Mouse (Mus musculus) liver, adult 2 months (tissue): ENCODE measurements around the gene Slc30a2. TPM values are rescaled to one million over a fixed set of nuclear protein-coding genes. Genes with fewer than 3 reads are reported as not detected.

Experiments used
- DNase-seq: peaks from one replicate; pipeline ENCODE4 v3.0.0-alpha.2; 2011; ENCODE audit warnings: low read depth, low spot score; ENCODE audit errors: extremely low read depth
- H3K27ac ChIP-seq: fragments of 200-500 bp; replicated peaks from 2 replicates; pipeline ENCODE4 v1.5.1; 2012; ENCODE audit warnings: low read depth, mild to moderate bottlenecking, control low read depth, inconsistent platforms, low read length; ENCODE audit not compliant: insufficient read depth
- H3K27me3 ChIP-seq: fragments of 200-500 bp; 2 replicates; pipeline ENCODE4 v1.6.1; 2012; ENCODE audit warnings: mild to moderate bottlenecking, moderate library complexity, low read length, inconsistent platforms; ENCODE audit not compliant: control insufficient read depth, insufficient read depth
- H3K36me3 ChIP-seq: fragments of 200-500 bp; 2 replicates; pipeline ENCODE4 v1.6.1; 2012; ENCODE audit warnings: low read length, inconsistent platforms; ENCODE audit not compliant: control insufficient read depth, insufficient read depth
- H3K4me1 ChIP-seq: fragments of 200-500 bp; 2 replicates; pipeline ENCODE4 v1.6.1; 2011; ENCODE audit warnings: low read length; ENCODE audit not compliant: control insufficient read depth, insufficient read depth
- H3K4me3 ChIP-seq: fragments of 200-500 bp; 2 replicates; pipeline ENCODE4 v1.5.1; 2011; ENCODE audit warnings: low read depth, mild to moderate bottlenecking, control low read depth, low read length, moderate library complexity; ENCODE audit not compliant: insufficient read depth
- H3K79me2 ChIP-seq: fragments of 200-500 bp; 2 replicates; pipeline ENCODE4 v1.6.1; 2012; ENCODE audit warnings: inconsistent platforms, mild to moderate bottlenecking, low read length, moderate library complexity; ENCODE audit not compliant: control insufficient read depth, insufficient read depth
- H3K9ac ChIP-seq: fragments of 200-500 bp; 2 replicates; pipeline ENCODE4 v1.6.1; 2012; ENCODE audit warnings: low read depth, mild to moderate bottlenecking, control low read depth, inconsistent platforms, low read length
- CTCF ChIP-seq: fragments of 200-500 bp; IDR thresholded peaks from 2 replicates; pipeline ENCODE4 v1.5.1; 2011; ENCODE audit warnings: low read depth, low read length, control low read depth
- POLR2A ChIP-seq: fragments of 200-500 bp; IDR thresholded peaks from 2 replicates; pipeline ENCODE4 v1.6.1; 2011; ENCODE audit warnings: low read length, control low read depth; ENCODE audit not compliant: insufficient read depth; ENCODE audit errors: extremely low read depth
- WGBS: fragments of 180-500 bp; shearing (Covaris S2); methylation state at CpG from one replicate; pipeline ENCODE4 v1.1.7; 2018; 5-methylcytosine and 5-hydroxymethylcytosine counted together
- polyA plus RNA-seq: library from polyadenylated mRNA; depleted of rRNA; stranded (reverse); fragments of >200 nt; gene quantifications from 2 replicates; pipeline ENCODE4 v1.2.3, GENCODE M21; 2012
- total RNA-seq: library from RNA; depleted of rRNA; stranded (reverse); fragments of >200 nt; gene quantifications from 2 replicates; pipeline ENCODE4 v1.2.3, GENCODE M21; 2014

The Slc30a2 gene
- total and polyA plus RNA-seq, 2 experiments: under 0.01 TPM; not detected in 1

DNA sequence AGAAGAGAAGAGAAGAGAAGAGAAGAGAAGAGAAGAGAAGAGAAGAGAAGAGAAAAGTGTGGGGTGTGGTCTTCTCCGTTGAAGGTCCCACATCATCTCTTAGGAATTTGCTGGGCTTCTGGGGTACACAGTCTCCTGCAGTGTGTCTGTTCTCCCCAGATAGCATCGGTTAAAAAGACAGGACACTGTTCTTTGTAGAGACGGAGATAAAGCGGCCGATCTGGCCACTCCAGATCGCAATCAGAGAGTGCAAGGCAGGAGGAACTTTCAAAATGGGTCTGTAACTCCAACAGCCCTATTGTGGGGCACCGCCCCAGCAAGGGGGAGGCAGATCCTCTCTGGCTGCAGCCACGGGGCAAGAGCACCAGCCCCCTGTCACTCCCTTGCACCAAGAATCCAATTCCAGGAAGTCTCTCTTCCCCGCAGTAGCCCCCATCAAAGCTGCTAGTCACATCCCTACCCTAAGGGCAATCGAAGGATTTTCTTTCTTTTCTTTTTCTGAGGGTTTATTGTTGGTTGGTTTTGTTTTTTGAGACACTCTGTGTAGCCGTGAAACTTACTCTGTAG lies 685 bp upstream of the Slc30a2 start:
- no peaks in the 10 kb centered on the region for H3K36me3 ChIP-seq
- peaks cover 14% of the 10 kb centered on the region for H3K27me3 ChIP-seq
- H3K27ac ChIP-seq: no peak overlapping the region
- no peak for DNase-seq
- 33% methylated on average over 11 of the region's 11 CpGs for WGBS
- no peak overlapping the region for H3K4me3 ChIP-seq
- H3K79me2 ChIP-seq: no peaks in the 10 kb centered on the region
- H3K9ac ChIP-seq: no peak overlapping the region
- TF ChIP-seq POLR2A (no peak), CTCF (no peak)
- no peaks in the 10 kb centered on the region for H3K4me1 ChIP-seq

DNA sequence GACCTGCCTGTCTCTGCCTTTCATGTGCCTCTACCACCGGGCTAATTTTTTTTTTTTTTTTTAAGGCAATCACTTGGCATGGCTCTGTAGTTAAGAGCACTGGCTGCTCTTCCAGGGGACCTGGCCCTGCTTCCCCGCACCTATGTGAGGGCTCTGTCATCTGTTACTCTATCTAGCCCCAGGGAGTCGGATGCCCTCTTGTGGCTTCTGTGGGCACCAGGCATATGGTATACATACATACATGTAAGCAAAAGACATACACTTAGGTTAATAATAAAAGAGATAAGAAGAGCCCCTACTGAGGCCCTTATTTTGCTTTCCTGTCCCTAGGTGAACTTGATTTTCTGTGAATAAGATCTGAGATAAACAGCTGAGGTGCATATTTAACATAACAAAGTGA lies 1.6 kb downstream of the Slc30a2 start:
- Histone ChIP-seq H3K9ac (no peak overlapping the region), H3K27me3 (peaks cover 14% of the 10 kb centered on the region), H3K27ac (no peak overlapping the region), H3K79me2 (no peaks in the 10 kb centered on the region), H3K4me3 (no peak overlapping the region), H3K36me3 (no peaks in the 10 kb centered on the region), H3K4me1 (no peaks in the 10 kb centered on the region)
- TF ChIP-seq CTCF (no peak), POLR2A (no peak)
- no peak for DNase-seq
- 71% methylated on average over 3 of the region's 3 CpGs for WGBS

DNA sequence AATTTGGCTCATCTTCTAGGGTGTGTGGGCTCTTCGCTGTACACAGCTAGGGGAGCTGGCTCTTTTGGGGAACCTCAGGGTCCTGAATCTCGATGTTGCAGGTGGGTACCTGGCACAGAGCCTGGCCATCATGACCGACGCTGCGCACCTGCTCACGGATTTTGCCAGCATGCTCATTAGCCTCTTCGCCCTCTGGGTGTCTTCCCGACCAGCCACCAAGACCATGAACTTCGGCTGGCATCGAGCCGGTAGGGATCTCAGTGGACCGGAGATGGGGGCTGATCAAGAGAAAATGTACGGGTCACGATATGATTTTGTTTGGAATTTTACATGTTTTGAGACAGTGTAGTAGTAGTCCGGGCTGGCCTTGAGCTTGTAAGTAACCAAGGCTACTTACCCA lies 2.8 kb downstream of the Slc30a2 start:
- Histone ChIP-seq H3K27ac (no peak overlapping the region), H3K79me2 (no peaks in the 10 kb centered on the region), H3K27me3 (peaks cover 14% of the 10 kb centered on the region), H3K9ac (no peak overlapping the region), H3K4me3 (no peak overlapping the region), H3K4me1 (no peaks in the 10 kb centered on the region), H3K36me3 (no peaks in the 10 kb centered on the region)
- DNase-seq: no peak
- WGBS: 91% methylated on average over 15 of the region's 15 CpGs
- TF ChIP-seq CTCF (no peak), POLR2A (no peak)

DNA sequence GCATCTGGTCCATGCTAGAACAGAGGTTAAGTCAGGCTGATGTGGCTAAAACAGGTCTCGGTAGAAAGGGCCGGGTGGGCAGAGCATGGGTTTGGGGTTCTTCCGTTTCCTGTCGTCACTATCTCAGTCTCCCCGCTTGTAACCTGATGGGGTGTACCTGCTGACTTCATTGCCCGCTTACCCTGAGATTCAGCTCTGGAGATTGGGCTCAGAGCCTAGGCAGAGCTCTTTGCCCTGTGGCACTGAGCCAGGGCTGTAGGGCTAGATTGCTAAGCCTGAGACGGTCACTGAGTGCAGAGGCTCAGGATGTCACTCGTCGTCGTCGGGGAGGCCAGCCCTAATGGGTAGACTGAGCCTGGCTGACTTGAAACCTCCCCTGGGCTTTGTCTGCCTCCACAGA lies 5.1 kb downstream of the Slc30a2 start:
- no peaks in the 10 kb centered on the region for H3K79me2 ChIP-seq
- TF ChIP-seq CTCF (no peak), POLR2A (no peak)
- no peak overlapping the region for H3K9ac ChIP-seq
- H3K36me3 ChIP-seq: no peaks in the 10 kb centered on the region
- peak; percentile 57 for DNase-seq
- H3K27me3 ChIP-seq: peaks cover 11% of the 10 kb centered on the region
- H3K27ac ChIP-seq: no peak overlapping the region
- no peaks in the 10 kb centered on the region for H3K4me1 ChIP-seq
- H3K4me3 ChIP-seq: no peak overlapping the region
- WGBS: 31% methylated on average over 11 of the region's 11 CpGs

DNA sequence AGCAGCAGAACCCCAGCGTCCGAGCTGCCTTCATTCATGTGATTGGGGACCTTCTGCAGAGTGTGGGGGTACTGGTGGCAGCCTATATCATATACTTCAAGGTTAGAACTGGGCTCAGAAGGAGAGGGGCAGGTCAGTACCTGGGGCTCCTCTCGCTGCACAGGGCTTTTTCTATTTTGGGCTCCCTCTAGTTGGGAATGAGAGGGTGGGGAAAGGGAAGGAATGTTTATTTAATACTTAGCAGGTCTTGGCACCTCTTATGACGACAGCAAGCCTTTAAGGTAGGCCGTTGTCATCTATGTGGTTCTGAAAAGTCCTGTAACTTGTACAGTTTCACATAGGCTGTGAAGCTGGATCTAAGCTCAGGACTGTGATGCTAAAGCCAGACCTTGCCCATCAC lies 5.6 kb downstream of the Slc30a2 start:
- H3K27me3 ChIP-seq: peaks cover 6% of the 10 kb centered on the region; the same call in 1 of the 2 replicates
- no peaks in the 10 kb centered on the region for H3K36me3 ChIP-seq
- H3K27ac ChIP-seq: no peak overlapping the region
- H3K79me2 ChIP-seq: no peaks in the 10 kb centered on the region
- H3K9ac ChIP-seq: no peak overlapping the region
- no peak overlapping the region for H3K4me3 ChIP-seq
- WGBS: 76% methylated on average over 5 of the region's 5 CpGs
- DNase-seq: no peak
- H3K4me1 ChIP-seq: no peaks in the 10 kb centered on the region
- TF ChIP-seq POLR2A (no peak), CTCF (no peak)

DNA sequence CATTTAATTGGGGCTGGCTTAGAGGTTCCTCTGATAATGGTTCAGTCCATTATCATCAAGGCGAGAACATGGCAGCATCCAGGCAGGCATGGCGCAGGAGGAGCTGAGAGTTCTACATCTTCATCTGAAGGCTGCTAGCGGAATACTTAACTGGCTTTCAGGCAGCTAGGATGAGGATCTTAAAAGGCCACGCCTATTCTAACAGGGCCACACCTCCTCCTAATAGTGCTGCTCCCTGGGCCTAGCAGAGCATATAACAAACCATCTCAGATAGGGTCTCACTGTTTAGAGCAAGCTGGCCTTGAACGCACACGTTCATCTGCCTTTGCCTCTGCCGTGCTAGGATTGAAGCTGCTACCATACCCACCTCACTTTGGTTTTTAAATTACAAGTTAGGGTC lies 6.8 kb downstream of the Slc30a2 start:
- Histone ChIP-seq H3K9ac (no peak overlapping the region), H3K4me1 (no peaks in the 10 kb centered on the region), H3K4me3 (no peak overlapping the region), H3K36me3 (no peaks in the 10 kb centered on the region), H3K79me2 (no peaks in the 10 kb centered on the region), H3K27me3 (0 out of 2 replicates have a peak, but pooled peaks cover 2% of the 10 kb centered on the region), H3K27ac (no peak overlapping the region)
- DNase-seq: no peak
- TF ChIP-seq POLR2A (no peak), CTCF (no peak)
- WGBS: 94% methylated on average over 7 of the region's 7 CpGs
